Mouse (Mus musculus): ENCODE measurements at regions not wholly inside any gene's neighbourhood (a gene's known extent, or its start where the extent isn't known, plus 50 kb on each side); places are given as distances from the start of the nearest gene placed in this dataset.

DNA sequence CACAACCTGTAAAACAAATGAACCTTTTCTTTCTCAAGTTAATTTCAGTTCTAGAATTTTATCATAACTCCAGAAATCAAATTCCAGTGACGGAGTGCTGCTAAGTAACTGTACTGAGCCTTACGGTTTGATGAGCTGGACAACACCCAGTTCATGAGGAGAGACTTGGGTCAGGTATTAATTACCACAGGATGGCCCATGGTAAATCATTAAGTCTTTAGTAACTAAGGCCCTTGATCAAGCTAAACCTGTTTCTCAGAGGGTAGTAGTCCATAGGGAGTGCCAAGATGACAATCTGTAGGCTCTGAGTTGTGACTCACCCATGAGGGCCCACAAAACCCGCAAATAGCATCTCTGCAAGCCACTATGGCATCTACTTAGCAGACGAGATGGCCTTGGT lies 101.1 kb upstream of the Arhgap5 start:
- TF ChIP-seq CTCF (IDR thresholded peaks at IDR 0.05; ENCODE audit: control insufficient read depth, insufficient read depth, insufficient read length) (no peak), MAX (IDR thresholded peaks at IDR 0.05) (no peak), MYOG (IDR thresholded peaks at IDR 0.05; ENCODE audit: control insufficient read depth, extremely low read depth, insufficient read length) (no peak), MYOD1 (IDR thresholded peaks at IDR 0.05; ENCODE audit: control insufficient read depth, insufficient read length, low read depth) (no peak), USF1 (IDR thresholded peaks at IDR 0.05; ENCODE audit: low read depth) (no peak)
